ENCODE assay signal across 19 mouse cellular contexts in genomic region chr7:64244371-64244770, GRCm38 (mm10).
"Had no signal": no experiment of that assay in that cellular context is flagged by ENCODE, and none has a peak within 500 bp of the region (broad histone marks: within the 10 kb centered on the region; RNA-seq: fewer than 3 reads in every experiment).

No protein-coding gene starts in this region.

- H3K9me3 ChIP-seq: liver, embryonic 13.5 days; liver, embryonic 15.5 days; lung, embryonic 15.5 days; megakaryocyte, embryonic 14.5 days; midbrain, embryonic 13.5 days; midbrain, embryonic 15.5 days; stomach, embryonic 15.5 days had no signal

- H3K4me3 ChIP-seq: liver, embryonic 13.5 days; liver, embryonic 15.5 days; lung, embryonic 15.5 days; megakaryocyte, embryonic 14.5 days; midbrain, embryonic 13.5 days; midbrain, embryonic 15.5 days; stomach, embryonic 15.5 days had no signal

- H3K4me2 ChIP-seq: liver, embryonic 13.5 days; liver, embryonic 15.5 days; lung, embryonic 15.5 days; midbrain, embryonic 11.5 days; midbrain, embryonic 13.5 days; midbrain, embryonic 15.5 days; stomach, embryonic 15.5 days had no signal

- ATAC-seq: liver, postnatal 0 days; lung, postnatal 0 days; midbrain, embryonic 13.5 days; midbrain, embryonic 15.5 days had no signal

- H3K4me1 ChIP-seq: liver, embryonic 13.5 days; liver, embryonic 15.5 days; lung, embryonic 15.5 days; megakaryocyte, embryonic 14.5 days; midbrain, embryonic 15.5 days; stomach, embryonic 15.5 days had no signal

- DNase-seq: liver, embryonic 13.5 days; liver, postnatal 0 days; lung, adult 2 months; lung, postnatal 14 days; lung, postnatal 36 days; right cerebral cortex, postnatal 14 days; thymus, adult 18-20 months; thymus, postnatal 14 days; thymus, postnatal 36 days had no signal

- H3K9ac ChIP-seq: liver, embryonic 13.5 days; liver, embryonic 15.5 days; liver, postnatal 0 days; lung, embryonic 15.5 days; midbrain, embryonic 13.5 days; midbrain, embryonic 15.5 days; stomach, embryonic 15.5 days had no signal

- H3K36me3 ChIP-seq: liver, embryonic 13.5 days; liver, embryonic 15.5 days; lung, embryonic 15.5 days; midbrain, embryonic 13.5 days; midbrain, embryonic 15.5 days; stomach, embryonic 15.5 days had no signal

- H3K27me3 ChIP-seq: liver, embryonic 13.5 days; liver, embryonic 15.5 days; lung, embryonic 15.5 days; midbrain, embryonic 13.5 days; midbrain, embryonic 15.5 days; stomach, embryonic 15.5 days had no signal

- H3K27ac ChIP-seq: liver, embryonic 13.5 days; liver, embryonic 15.5 days; lung, embryonic 15.5 days; macrophage; midbrain, embryonic 13.5 days; midbrain, embryonic 15.5 days; stomach, embryonic 15.5 days; stomach, postnatal 0 days had no signal
